Comparison of ENCODE assay signal across 9 mouse cellular contexts in the genomic region with DNA sequence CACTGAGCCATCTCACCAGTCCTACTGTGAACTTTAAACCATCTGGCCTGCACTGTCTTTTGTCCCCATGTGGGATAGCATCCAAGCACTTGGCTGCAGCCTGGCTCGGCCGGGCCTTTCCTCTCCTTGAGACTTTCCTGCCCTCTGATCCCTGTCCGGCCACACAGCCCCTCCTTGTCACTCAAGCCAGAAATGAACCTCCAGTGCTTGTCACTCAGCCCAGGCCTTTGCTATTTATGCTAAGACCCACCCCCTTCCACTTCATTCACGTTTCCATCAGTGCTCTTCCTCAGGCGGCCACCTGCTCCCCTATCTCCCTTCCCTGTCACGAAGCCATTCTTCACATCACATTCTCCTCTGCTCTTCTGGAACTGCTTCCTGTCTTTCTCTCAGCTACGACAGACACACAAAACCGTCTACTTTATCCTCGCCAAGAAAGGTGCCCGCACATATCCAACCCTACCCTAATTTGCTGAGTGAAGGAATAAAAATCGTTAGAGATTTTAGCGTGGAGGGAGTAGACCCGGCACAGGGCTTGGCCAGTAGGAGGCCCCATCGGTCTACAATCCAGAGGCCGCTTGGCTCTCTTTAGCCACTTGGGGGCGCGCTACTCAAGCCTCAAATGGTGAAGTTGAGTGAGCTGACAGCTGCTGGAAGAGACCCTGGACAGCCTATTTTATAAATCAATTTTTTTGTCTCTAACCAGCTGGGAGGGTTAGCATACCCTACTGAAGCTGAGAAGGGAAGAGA. TPM values are rescaled to one million over a fixed set of nuclear protein-coding genes. Genes with fewer than 3 reads are reported as not detected.
DNase-seq lines count a peak whose midpoint lies in the region; ATAC-seq and TF ChIP-seq lines count a peak whose summit lies in the region.
"Had no signal": no experiment of that assay in that cellular context is flagged by ENCODE, and none has a peak within 500 bp of the region (broad histone marks: within the 10 kb centered on the region; RNA-seq: fewer than 3 reads in every experiment).

No protein-coding gene starts in this region.

- H3K27ac ChIP-seq in embryonic facial prominence, embryonic 10.5 days (replicated peaks): no peak overlapping the region
- H3K27ac ChIP-seq in lung, embryonic 14.5 days (ENCODE audit: low read depth): no peak overlapping the region
- no peak overlapping the region for H3K27ac ChIP-seq in olfactory bulb, adult 2 months (ENCODE audit: insufficient read depth, low read depth, low read length)
- H3K27ac ChIP-seq: heart, embryonic 13.5 days had no signal

- 0 out of 2 replicates have a peak, but pooled peaks have one; percentile 31 for ATAC-seq in lung, embryonic 14.5 days (ENCODE audit: insufficient read depth)

- no peak overlapping the region for H3K9ac ChIP-seq in lung, embryonic 14.5 days
- H3K9ac ChIP-seq: heart, embryonic 13.5 days had no signal

- WGBS in embryonic facial prominence, embryonic 10.5 days: 22% methylated on average over 17 of the region's 17 CpGs
- 13% methylated on average over 17 of the region's 17 CpGs for WGBS in lung, embryonic 14.5 days
- 19% methylated on average over 17 of the region's 17 CpGs for WGBS in olfactory bulb, adult 2 months

- DNase-seq in adrenal gland, postnatal 36 days: peak; percentile 80 to 82
- peak; percentile 82 for DNase-seq in embryonic facial prominence, embryonic 10.5 days (ENCODE audit: low spot score)
- peak; percentile 63 for DNase-seq in heart, adult 8-10 months (ENCODE audit: low spot score)
- peak; percentile 83 to 85 for DNase-seq in kidney, postnatal 4 days
- DNase-seq in lung, embryonic 14.5 days: peak; percentile 87
- DNase-seq in thymus, postnatal 0 days (ENCODE audit: low spot score): peak; percentile 87

- H3K4me2 ChIP-seq in lung, embryonic 14.5 days: no peak overlapping the region
- H3K4me2 ChIP-seq: heart, embryonic 13.5 days had no signal

- no peak overlapping the region for H3K4me3 ChIP-seq in E14TG2a.4 (replicated peaks; ENCODE audit: low read length)
- no peak overlapping the region for H3K4me3 ChIP-seq in embryonic facial prominence, embryonic 10.5 days
- H3K4me3 ChIP-seq in lung, embryonic 14.5 days (ENCODE audit: low read depth, low read length): no peak overlapping the region
- no peak overlapping the region for H3K4me3 ChIP-seq in olfactory bulb, adult 2 months (ENCODE audit: insufficient read depth, low read depth, low read length)
- H3K4me3 ChIP-seq: heart, embryonic 13.5 days had no signal

- H3K4me1 ChIP-seq in E14TG2a.4 (replicated peaks; ENCODE audit: low read depth, low read length): peaks cover 48% of the 10 kb centered on the region
- peaks cover 14% of the 10 kb centered on the region for H3K4me1 ChIP-seq in embryonic facial prominence, embryonic 10.5 days
- H3K4me1 ChIP-seq in lung, embryonic 14.5 days (ENCODE audit: insufficient read depth): no peaks in the 10 kb centered on the region
- peaks cover 12% of the 10 kb centered on the region; the same call in 1 of the 2 replicates for H3K4me1 ChIP-seq in olfactory bulb, adult 2 months (ENCODE audit: control insufficient read depth, insufficient read depth, low read length)

- no peaks in the 10 kb centered on the region for H3K27me3 ChIP-seq in E14TG2a.4 (ENCODE audit: insufficient read depth, low read length)
- no peaks in the 10 kb centered on the region for H3K27me3 ChIP-seq in embryonic facial prominence, embryonic 10.5 days (replicated peaks; ENCODE audit: low read depth, poor library complexity, severe bottlenecking)
- no peaks in the 10 kb centered on the region for H3K27me3 ChIP-seq in lung, embryonic 14.5 days (ENCODE audit: insufficient read depth, low read length)

- H3K9me3 ChIP-seq in E14TG2a.4 (ENCODE audit: low read length): no peaks in the 10 kb centered on the region
- no peaks in the 10 kb centered on the region for H3K9me3 ChIP-seq in embryonic facial prominence, embryonic 10.5 days
- no peaks in the 10 kb centered on the region for H3K9me3 ChIP-seq in lung, embryonic 14.5 days (ENCODE audit: low read depth, low read length)
- H3K9me3 ChIP-seq: heart, embryonic 13.5 days had no signal

- no peaks in the 10 kb centered on the region for H3K36me3 ChIP-seq in E14TG2a.4 (ENCODE audit: insufficient read depth, low read length)
- no peaks in the 10 kb centered on the region for H3K36me3 ChIP-seq in embryonic facial prominence, embryonic 10.5 days (replicated peaks)
- no peaks in the 10 kb centered on the region for H3K36me3 ChIP-seq in lung, embryonic 14.5 days (ENCODE audit: insufficient read depth)
- H3K36me3 ChIP-seq: heart, embryonic 13.5 days had no signal

- no peak for TF ChIP-seq POLR2A in olfactory bulb, adult 2 months (IDR thresholded peaks at IDR 0.05; ENCODE audit: insufficient read depth, low read depth, low read length)

- peak; percentile 98 for TF ChIP-seq CTCF in E14TG2a.4 (conservative IDR thresholded peaks at IDR 0.05; ENCODE audit: low read length)
- peak; percentile 87 for TF ChIP-seq CTCF in lung, embryonic 14.5 days (IDR thresholded peaks at IDR 0.05; ENCODE audit: low read depth)
- peak; percentile 95 for TF ChIP-seq CTCF in olfactory bulb, adult 2 months (IDR thresholded peaks at IDR 0.05; ENCODE audit: insufficient read depth, low read depth, low read length)

RNA-seq across cellular contexts. Expression of a gene that starts 33.2 kb away (rescaled TPM):
- 10 to 100 TPM; 20.6 to 20.9 TPM for total RNA-seq in adrenal gland, postnatal 36 days (2021)
- 44.4 and 45.8 TPM in 2 replicates for polyA plus RNA-seq in embryonic facial prominence, embryonic 10.5 days (2016; fragmentation: Nextera tagmentation; extraction: Ambion mirVana)
- total RNA-seq in heart, adult 8-10 months (2022): 10 to 100 TPM in 1 of 4 experiments, 1 to 10 TPM in 3; 7.9 to 10.0 (median 9.0) TPM
- polyA plus RNA-seq in lung, embryonic 14.5 days (2014; fragmentation: Nextera tagmentation; extraction: Ambion mirVana): 29.9 and 30.7 TPM in 2 replicates
- polyA plus RNA-seq in olfactory bulb, adult 2 months (2012; ENCODE audit: insufficient read depth, insufficient read length, low replicate concordance, missing spikeins): not detected in 2 replicates
- 18.1 and 20.8 TPM in 2 replicates for polyA plus RNA-seq in thymus, postnatal 0 days (2015; fragmentation: Nextera tagmentation; extraction: Ambion mirVana)

RNA-seq across cellular contexts. Expression of a gene that starts 33.4 kb away (rescaled TPM):
- 10 to 100 TPM; 13.4 to 16.9 TPM for total RNA-seq in adrenal gland, postnatal 36 days (2021)
- polyA plus RNA-seq in embryonic facial prominence, embryonic 10.5 days (2016; fragmentation: Nextera tagmentation; extraction: Ambion mirVana): 4.5 and 5.1 TPM in 2 replicates
- total RNA-seq in heart, adult 8-10 months (2022): 1 to 10 TPM; 3.7 to 4.5 (median 3.8) TPM
- 6.7 and 6.8 TPM in 2 replicates for polyA plus RNA-seq in lung, embryonic 14.5 days (2014; fragmentation: Nextera tagmentation; extraction: Ambion mirVana)
- not detected in 2 replicates for polyA plus RNA-seq in olfactory bulb, adult 2 months (2012; ENCODE audit: insufficient read depth, insufficient read length, low replicate concordance, missing spikeins)
- 0.80 and 1.2 TPM in 2 replicates for polyA plus RNA-seq in thymus, postnatal 0 days (2015; fragmentation: Nextera tagmentation; extraction: Ambion mirVana)

Comparison
In these comparisons a context has a peak if more than half of its experiments do, and no peak if none do; other contexts are left out.
1. RNA of a gene that starts 33.2 kb away (polyA plus RNA-seq): 44.4 to 45.8 TPM in embryonic facial prominence, embryonic 10.5 days, 29.9 to 30.7 TPM in lung, embryonic 14.5 days and 18.1 to 20.8 TPM in thymus, postnatal 0 days; not detected in olfactory bulb, adult 2 months; every median in the first group is over 10 times any median in the second.
2. Peak in every context shown above with its lines, with median percentiles within 50 percentile points of each other: CTCF ChIP-seq and DNase-seq.